Mouse (Mus musculus) heart, adult 2 months (tissue): ENCODE measurements around the gene Tbx6. TPM values are rescaled to one million over a fixed set of nuclear protein-coding genes. Genes with fewer than 3 reads are reported as not detected.

Experiments used
- DNase-seq, 2 experiments: peaks; one replicate each; pipeline ENCODE4 v3.0.0; 2021
- H3K27ac ChIP-seq: fragments of 200-600 bp; 2 replicates; pipeline ENCODE4 v1.8.1; 2022
- H3K27me3 ChIP-seq: fragments of 200-500 bp; 2 replicates; pipeline ENCODE4 v1.6.1; 2012; ENCODE audit warnings: mild to moderate bottlenecking, low read length, inconsistent platforms, mixed read lengths; ENCODE audit not compliant: control insufficient read depth, insufficient read depth
- H3K36me3 ChIP-seq: fragments of 200-500 bp; 2 replicates; pipeline ENCODE4 v1.6.1; 2012; ENCODE audit warnings: low read length, inconsistent platforms; ENCODE audit not compliant: control insufficient read depth, insufficient read depth
- H3K4me1 ChIP-seq: fragments of 200-500 bp; 2 replicates; pipeline ENCODE4 v1.6.1; 2011; ENCODE audit warnings: low read length; ENCODE audit not compliant: control insufficient read depth, insufficient read depth
- H3K4me3 ChIP-seq: fragments of 200-600 bp; 2 replicates; pipeline ENCODE4 v1.8.1; 2022
- H3K79me2 ChIP-seq: fragments of 200-500 bp; replicated peaks from 2 replicates; pipeline ENCODE4 v1.6.1; 2012; ENCODE audit warnings: mild to moderate bottlenecking, inconsistent platforms, low read length, moderate library complexity, mixed read lengths; ENCODE audit not compliant: control insufficient read depth, insufficient read depth
- H3K9ac ChIP-seq: fragments of 200-500 bp; 2 replicates; pipeline ENCODE4 v1.6.1; 2012; ENCODE audit warnings: low read depth, mild to moderate bottlenecking, control low read depth, inconsistent platforms, low read length, mixed read lengths
- CTCF ChIP-seq: fragments of 200-600 bp; IDR thresholded peaks from 2 replicates; pipeline ENCODE4 v1.8.1; 2022; ENCODE audit warnings: antibody characterized with exemption, mild to moderate bottlenecking, moderate library complexity
- EP300 ChIP-seq: fragments of 200-500 bp; IDR thresholded peaks from 2 replicates; pipeline ENCODE4 v1.6.1; 2011; ENCODE audit warnings: low read depth, low read length, control low read depth; ENCODE audit not compliant: insufficient read depth
- POLR2A ChIP-seq: fragments of 200-500 bp; IDR thresholded peaks from 2 replicates; pipeline ENCODE4 v1.6.1; 2011; ENCODE audit warnings: mild to moderate bottlenecking, low read depth, low read length, control low read depth; ENCODE audit not compliant: insufficient read depth
- WGBS: fragments of 180-500 bp; shearing (Covaris S2); methylation state at CpG from one replicate; pipeline ENCODE4 v1.1.7; 2018; 5-methylcytosine and 5-hydroxymethylcytosine counted together
- intact Hi-C: fragments of 180-260 bp; cut with DNase I; formaldehyde crosslinking; loops from one replicate; pipeline ENCODE4 v1.15.1; 2025
- polyA plus RNA-seq: library from polyadenylated mRNA; depleted of rRNA; stranded (reverse); fragments of >200 nt; gene quantifications from 2 replicates; pipeline ENCODE4 v1.2.3, GENCODE M21; 2012
- total RNA-seq, 2 experiments: library from RNA; stranded (reverse); gene quantifications; 2 replicates each; pipeline ENCODE4 v1.2.3; 2021

The Tbx6 gene
- total and polyA plus RNA-seq, 3 experiments = 0.44 to 2.9 (median 0.66) TPM

- Histone ChIP-seq H3K27ac (peak overlapping the region; percentile 94), H3K4me3 (peak overlapping the region; percentile 83), H3K27me3 (no peaks in the 10 kb centered on the region), H3K36me3 (peaks cover 22% of the 10 kb centered on the region), H3K4me1 (peaks cover 3% of the 10 kb centered on the region), H3K9ac (no peak overlapping the region; the same call in 1 of the 2 replicates), H3K79me2 (no peaks in the 10 kb centered on the region; the same call in 1 of the 2 replicates)
- no peak for DNase-seq
- intact Hi-C loops = no loop called here
- TF ChIP-seq CTCF (no peak), EP300 (no peak), POLR2A (no peak)
- 15% methylated on average over 11 of the region's 11 CpGs for WGBS
These were observed 11.6 kb downstream of the Tbx6 start for GRCm38 (mm10) chr7:126792721-126793443.

GRCm38 (mm10) chr7:126793456-126794270 is 12.4 kb downstream of the Tbx6 start:
- intact Hi-C loops = no loop called here

GRCm38 (mm10) chr7:126794271-126794605 is 13.0 kb downstream of the Tbx6 start:
- Histone ChIP-seq H3K27me3 (no peaks in the 10 kb centered on the region), H3K36me3 (peaks cover 22% of the 10 kb centered on the region), H3K4me3 (no peak overlapping the region), H3K4me1 (peaks cover 3% of the 10 kb centered on the region), H3K9ac (no peak overlapping the region), H3K27ac (no peak overlapping the region), H3K79me2 (no peaks in the 10 kb centered on the region; the same call in 1 of the 2 replicates)
- intact Hi-C loops = no loop called here
- TF ChIP-seq POLR2A (no peak), EP300 (no peak), CTCF (no peak)
- WGBS = 27% methylated on average over 4 of the region's 4 CpGs
- DNase-seq = no peak

More at GRCm38 (mm10) chr7:126793456-126794270, 12.4 kb downstream of the Tbx6 start:
- no peak overlapping the region for H3K4me3 ChIP-seq
- peaks cover 3% of the 10 kb centered on the region for H3K4me1 ChIP-seq
- no peak for TF ChIP-seq CTCF
- 0 out of 2 replicates have a peak, but pooled peaks have one; percentile 38 for TF ChIP-seq POLR2A
- TF ChIP-seq EP300 = no peak
- no peaks in the 10 kb centered on the region; the same call in 1 of the 2 replicates for H3K79me2 ChIP-seq
- DNase-seq = no peak
- no peaks in the 10 kb centered on the region for H3K27me3 ChIP-seq
- H3K9ac ChIP-seq = no peak overlapping the region
- peaks cover 22% of the 10 kb centered on the region for H3K36me3 ChIP-seq
- H3K27ac ChIP-seq = no peak overlapping the region
- whole genome bisulfite sequencing = 63% methylated on average over 4 of the region's 4 CpGs

GRCm38 (mm10) chr7:126795387-126796317 is 14.4 kb downstream of the Tbx6 start:
- H3K9ac ChIP-seq = no peak overlapping the region
- peaks cover 7% of the 10 kb centered on the region for H3K4me1 ChIP-seq
- TF ChIP-seq EP300 (no peak), POLR2A (0 out of 2 replicates have a peak, but pooled peaks have one; percentile 32), CTCF (peak; percentile 42)
- DNase-seq = no peak
- H3K4me3 ChIP-seq = no peak overlapping the region
- 72% methylated on average over 16 of the region's 16 CpGs for WGBS
- H3K27ac ChIP-seq = no peak overlapping the region
- no peaks in the 10 kb centered on the region for H3K27me3 ChIP-seq
- no peaks in the 10 kb centered on the region for H3K79me2 ChIP-seq
- intact Hi-C loops = no loop called here
- H3K36me3 ChIP-seq = peaks cover 22% of the 10 kb centered on the region

- no peaks in the 10 kb centered on the region for H3K79me2 ChIP-seq
- H3K4me1 ChIP-seq = peaks cover 7% of the 10 kb centered on the region
- H3K9ac ChIP-seq = no peak overlapping the region
- H3K27me3 ChIP-seq = no peaks in the 10 kb centered on the region
- DNase-seq = no peak
- no peak overlapping the region; the same call in 1 of the 2 replicates for H3K27ac ChIP-seq
- H3K4me3 ChIP-seq = peak overlapping the region; percentile 94; the same call in 1 of the 2 replicates
- H3K36me3 ChIP-seq = peaks cover 17% of the 10 kb centered on the region
- intact Hi-C loops = no loop called here
- no peak for TF ChIP-seq EP300
- TF ChIP-seq CTCF = peak; percentile 40
- TF ChIP-seq POLR2A = no peak
- 37% methylated on average over 8 of the region's 8 CpGs for WGBS
These were observed 15.2 kb downstream of the Tbx6 start for GRCm38 (mm10) chr7:126796350-126796932.
